Mouse (Mus musculus) embryonic facial prominence, embryonic 13.5 days (tissue): ENCODE data around the gene Ubap1. TPM values are rescaled to one million over a fixed set of nuclear protein-coding genes. Genes with fewer than 3 reads are reported as not detected.

ENCODE experiments used
- polyA plus RNA-seq: library from polyadenylated mRNA; unstranded; fragments of >200 nt; fragmentation: Nextera tagmentation; extraction: Ambion mirVana; gene quantifications from 2 replicates; pipeline ENCODE4 v1.2.1, GENCODE M21; 2015

Gene Ubap1
- polyA plus RNA-seq, 1 experiment from 2014 or later: 48.9 TPM

Other genes starting within 250 kb of the Ubap1 start
- gene Nol6, start 224.5 kb upstream of the Ubap1 start, polyA plus RNA-seq: 25.3 and 27.9 TPM in 2 replicates
- gene Ube2r2, start 213.3 kb upstream of the Ubap1 start, polyA plus RNA-seq: 93.3 and 94.0 TPM in 2 replicates
- 65.9 and 70.0 TPM in 2 replicates for gene Ubap2, start 73.9 kb upstream of the Ubap1 start, polyA plus RNA-seq
- 53.9 and 58.5 TPM in 2 replicates for gene Dcaf12, start 34.1 kb upstream of the Ubap1 start, polyA plus RNA-seq
- 7.6 and 9.6 TPM in 2 replicates for gene Kif24, start 115.9 kb downstream of the Ubap1 start, polyA plus RNA-seq
- gene Nudt2, start 116.2 kb downstream of the Ubap1 start, polyA plus RNA-seq: 49.5 and 54.1 TPM in 2 replicates
- 8.3 and 12.2 TPM in 2 replicates for gene AI464131, start 154.1 kb downstream of the Ubap1 start, polyA plus RNA-seq
- gene 1110017D15Rik, start 168.3 kb downstream of the Ubap1 start, polyA plus RNA-seq: 3.2 and 5.7 TPM in 2 replicates
- 1.8 and 3.1 TPM in 2 replicates for gene Fam219a, start 220.5 kb downstream of the Ubap1 start, polyA plus RNA-seq
- 1.0 and 1.3 TPM in 2 replicates for gene Dnaic1, start 220.8 kb downstream of the Ubap1 start, polyA plus RNA-seq